Mouse (Mus musculus) small intestine, adult 2 months (tissue): Measurements from ENCODE around the gene Prr5l.

Source experiments
- CTCF ChIP-seq: fragments of 200-500 bp; IDR thresholded peaks from 2 replicates; pipeline ENCODE4 v1.5.1; 2012; ENCODE audit warnings: low read depth, mild to moderate bottlenecking, control low read depth, inconsistent platforms, low read length, moderate library complexity, mixed read lengths; ENCODE audit not compliant: insufficient replicate concordance, insufficient read length; ENCODE audit errors: extremely low read depth
- POLR2A ChIP-seq: fragments of 200-500 bp; IDR thresholded peaks from 2 replicates; pipeline ENCODE4 v1.6.1; 2012; ENCODE audit warnings: low read depth, mild to moderate bottlenecking, control low read depth, inconsistent platforms, low read length, moderate library complexity

GRCm38 (mm10) chr2:101690252-101690827 is 192.5 kb downstream of the Prr5l start:
- no peak for TF ChIP-seq CTCF
- TF ChIP-seq POLR2A = no peak
